Mouse (Mus musculus): ENCODE measurements at regions not wholly inside any gene's neighbourhood (a gene's known extent, or its start where the extent isn't known, plus 50 kb on each side); places are given as distances from the start of the nearest gene placed in this dataset.

DNA sequence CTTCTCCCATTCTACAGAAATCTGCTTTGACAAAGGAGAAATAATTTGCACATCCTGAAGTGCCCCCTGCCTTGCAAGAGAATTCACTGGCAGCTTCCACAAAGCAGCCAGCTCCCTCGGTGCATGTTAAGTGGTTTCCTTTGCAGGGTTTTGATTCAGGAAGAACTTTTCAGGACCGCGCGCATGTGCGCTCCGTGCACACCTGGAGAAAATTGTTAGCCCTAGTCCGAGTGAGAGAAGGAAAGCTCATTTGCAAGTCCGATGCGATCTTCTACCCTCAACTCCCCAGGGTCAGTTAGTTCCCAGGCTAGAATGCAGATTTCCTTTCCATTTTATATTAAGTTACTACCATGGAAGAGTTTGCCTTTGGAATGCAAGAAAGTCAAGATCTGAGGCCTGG lies 145.8 kb upstream of the Fstl4 start:
- TF ChIP-seq CTCF (IDR thresholded peaks at IDR 0.05; ENCODE audit: low read depth) (no peak), EP300 (IDR thresholded peaks at IDR 0.05; ENCODE audit: low read depth) (no peak)
